Mouse (Mus musculus): ENCODE results near the gene Arrdc5.

DNA sequence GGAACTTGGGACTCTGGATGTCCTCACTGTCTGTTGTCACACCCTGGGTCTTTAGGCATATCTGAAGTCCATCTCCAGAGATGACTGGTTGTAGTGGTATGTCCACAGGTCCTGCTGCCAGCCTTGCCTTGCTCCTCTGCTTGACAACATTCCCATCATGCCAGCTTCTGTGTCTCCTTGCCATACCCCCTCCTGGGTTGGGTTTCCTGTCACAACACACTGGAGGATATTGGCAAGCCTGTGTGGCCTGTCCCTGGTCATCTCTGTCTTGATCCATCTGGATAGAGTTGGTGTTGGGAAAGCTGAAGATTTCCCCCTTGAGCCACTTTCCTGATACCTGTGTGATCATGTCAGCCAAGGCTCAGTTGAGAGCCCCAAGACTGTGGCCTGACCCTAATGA is 40.6 kb upstream of the Arrdc5 start:
- TF ChIP-seq CTCF (IDR thresholded peaks at IDR 0.05; ENCODE audit: control insufficient read depth, insufficient read depth, insufficient replicate concordance, low read depth, low read length) (no peak), POLR2A (IDR thresholded peaks at IDR 0.05; ENCODE audit: control insufficient read depth, low read depth, low read length) (no peak)

Data from testis, adult 2 months (tissue).